Mouse (Mus musculus): ENCODE results near the gene Irak3. TPM values are rescaled to one million over a fixed set of nuclear protein-coding genes. Genes with fewer than 3 reads are reported as not detected.

Gene Irak3
- total and polyA plus RNA-seq, 3 experiments = 0.47 TPM; not detected in 2

- Histone ChIP-seq H3K36me3 (ENCODE audit: control insufficient read depth in 1 of 2, insufficient read depth in 2 of 2, low read length in 2 of 2) (peaks cover 8 to 9% of the 10 kb centered on the region in 2 experiments), H3K4me1 (ENCODE audit: control insufficient read depth in 1 of 2, insufficient read depth in 2 of 2, low read length in 2 of 2) (peaks cover 5 to 13% of the 10 kb centered on the region in 2 experiments), H3K9ac (ENCODE audit: control insufficient read depth, low read depth, low read length, poor library complexity, severe bottlenecking) (peak overlapping the region; percentile 42), H3K4me3 (ENCODE audit: control insufficient read depth in 1 of 2, insufficient read depth in 1 of 2, low read depth in 2 of 2, low read length in 2 of 2) (peak overlapping the region; percentile 42 to 59), H3K9me3 (replicated peaks; ENCODE audit: insufficient read depth, low read length) (no peaks in the 10 kb centered on the region), H3K27ac (ENCODE audit: control insufficient read depth, low read depth, low read length) (no peak overlapping the region), H3K79me2 (ENCODE audit: control insufficient read depth, insufficient read depth, low read length, poor library complexity) (no peaks in the 10 kb centered on the region), H3K27me3 (ENCODE audit: control insufficient read depth in 1 of 2, insufficient read depth in 2 of 2, low read length in 2 of 2) (no peaks in the 10 kb centered on the region)
- DNase-seq (ENCODE audit: low read depth, low spot score) = peak; percentile 41
- TF ChIP-seq MAX (IDR thresholded peaks at IDR 0.05; ENCODE audit: low read length) = 0 out of 2 replicates have a peak, but pooled peaks have one; percentile 30
- no peak for TF ChIP-seq TAL1 (IDR thresholded peaks at IDR 0.05; ENCODE audit: low read length)
- TF ChIP-seq GABPA (IDR thresholded peaks at IDR 0.05; ENCODE audit: low read depth, low read length) = no peak
- TF ChIP-seq MAZ (IDR thresholded peaks at IDR 0.05; ENCODE audit: low read depth, low read length) = no peak
- no peak for TF ChIP-seq USF1 (IDR thresholded peaks at IDR 0.05; ENCODE audit: low read depth, low read length)
- 0 out of 2 replicates have a peak, but pooled peaks have one; percentile 9 for TF ChIP-seq TCF12 (IDR thresholded peaks at IDR 0.05; ENCODE audit: low read depth, low read length)
- TF ChIP-seq ZKSCAN1 (IDR thresholded peaks at IDR 0.05; ENCODE audit: low read depth, low read length) = no peak
- TF ChIP-seq SMC3 (IDR thresholded peaks at IDR 0.05; ENCODE audit: low read depth, low read length) = no peak
- TF ChIP-seq MYB (IDR thresholded peaks at IDR 0.05; ENCODE audit: low read depth, low read length) = no peak
- TF ChIP-seq MXI1 (IDR thresholded peaks at IDR 0.05; ENCODE audit: low read depth, low read length) = peak; percentile 58; the same call in 1 of the 2 replicates
- TF ChIP-seq RAD21 (IDR thresholded peaks at IDR 0.05; ENCODE audit: low read depth, low read length) = no peak
- TF ChIP-seq CHD1 (IDR thresholded peaks at IDR 0.05; ENCODE audit: low read depth, low read length) = no peak
- no peak for TF ChIP-seq KAT2A (conservative IDR thresholded peaks at IDR 0.05; ENCODE audit: low read depth, low read length)
- TF ChIP-seq TBP (IDR thresholded peaks at IDR 0.05; ENCODE audit: low read depth, low read length) = 0 out of 2 replicates have a peak, but pooled peaks have one; percentile 9
- TF ChIP-seq GATA1 (IDR thresholded peaks at IDR 0.05; ENCODE audit: low read depth, low read length) = 0 out of 2 replicates have a peak, but pooled peaks have one; percentile 14
Measured at GRCm38 (mm10) chr10:120236855-120237254, 34.9 kb upstream of the Irak3 start.

GRCm38 (mm10) chr10:120233655-120234367 lies 31.9 kb upstream of the Irak3 start:
- H3K9ac ChIP-seq (ENCODE audit: control insufficient read depth, low read depth, low read length, poor library complexity, severe bottlenecking) = no peak overlapping the region
- peaks cover 7% of the 10 kb centered on the region for H3K79me2 ChIP-seq (ENCODE audit: control insufficient read depth, insufficient read depth, low read length, poor library complexity)
- no peak overlapping the region for H3K4me3 ChIP-seq (ENCODE audit: control insufficient read depth in 1 of 2, insufficient read depth in 1 of 2, low read depth in 2 of 2, low read length in 2 of 2)
- no peak overlapping the region for H3K27ac ChIP-seq (ENCODE audit: control insufficient read depth, low read depth, low read length)
- H3K4me1 ChIP-seq (ENCODE audit: control insufficient read depth in 1 of 2, insufficient read depth in 2 of 2, low read length in 2 of 2) = peaks cover 5 to 16% of the 10 kb centered on the region in 2 experiments
- H3K9me3 ChIP-seq (replicated peaks; ENCODE audit: insufficient read depth, low read length) = no peaks in the 10 kb centered on the region
- peak; percentile 84 for DNase-seq (ENCODE audit: low read depth, low spot score)
- peaks cover 13 to 15% of the 10 kb centered on the region in 2 experiments for H3K36me3 ChIP-seq (ENCODE audit: control insufficient read depth in 1 of 2, insufficient read depth in 2 of 2, low read length in 2 of 2)
- H3K27me3 ChIP-seq (ENCODE audit: control insufficient read depth in 1 of 2, insufficient read depth in 2 of 2, low read length in 2 of 2) = no peaks in the 10 kb centered on the region
- TF ChIP-seq CHD1 (IDR thresholded peaks at IDR 0.05; ENCODE audit: low read depth, low read length) (no peak), USF1 (IDR thresholded peaks at IDR 0.05; ENCODE audit: low read depth, low read length) (no peak), BHLHE40 (IDR thresholded peaks at IDR 0.05; ENCODE audit: borderline replicate concordance, low read depth, low read length) (no peak), ELF1 (IDR thresholded peaks at IDR 0.05; ENCODE audit: low read depth, low read length) (peak; percentile 60; the same call in 1 of the 2 replicates), MAFK (IDR thresholded peaks at IDR 0.05; ENCODE audit: borderline replicate concordance, low read depth, low read length) (no peak), HCFC1 (IDR thresholded peaks at IDR 0.05; ENCODE audit: low read depth, low read length) (no peak), SMC3 (IDR thresholded peaks at IDR 0.05; ENCODE audit: low read depth, low read length) (peak; percentile 67), ZKSCAN1 (IDR thresholded peaks at IDR 0.05; ENCODE audit: low read depth, low read length) (no peak), UBTF (IDR thresholded peaks at IDR 0.05; ENCODE audit: borderline replicate concordance, insufficient read depth, low read depth, low read length) (no peak), GATA1 (IDR thresholded peaks at IDR 0.05; ENCODE audit: low read depth, low read length) (no peak), MYC (IDR thresholded peaks at IDR 0.05; ENCODE audit: low read depth, low read length) (no peak), ZC3H11A (IDR thresholded peaks at IDR 0.05; ENCODE audit: low read depth, low read length) (peak; percentile 52), ZMIZ1 (IDR thresholded peaks at IDR 0.05; ENCODE audit: low read depth, low read length) (no peak), POLR2AphosphoS2 (IDR thresholded peaks at IDR 0.05; ENCODE audit: low read length) (no peak), POLR2A (IDR thresholded peaks at IDR 0.05; ENCODE audit: control insufficient read depth in 1 of 2, insufficient read depth in 1 of 2, low read depth in 1 of 2, low read length in 2 of 2, poor library complexity in 1 of 2) (no peak), NELFE (IDR thresholded peaks at IDR 0.05; ENCODE audit: low read depth, low read length) (no peak), ZNF384 (IDR thresholded peaks at IDR 0.05; ENCODE audit: low read depth, low read length) (no peak), RAD21 (IDR thresholded peaks at IDR 0.05; ENCODE audit: low read depth, low read length) (peak; percentile 80), CTCF (IDR thresholded peaks at IDR 0.05 in 2 of 3, conservative IDR thresholded peaks at IDR 0.05 in 1 of 3; ENCODE audit: control insufficient read depth in 1 of 3, insufficient read depth in 1 of 3, low read depth in 2 of 3, low read length in 3 of 3, poor library complexity in 1 of 3, severe bottlenecking in 1 of 3) (peak; percentile 77 to 85 (median 80)), EP300 (IDR thresholded peaks at IDR 0.05; ENCODE audit: low read depth in 1 of 2, low read length in 2 of 2) (no peak), USF2 (IDR thresholded peaks at IDR 0.05; ENCODE audit: borderline replicate concordance in 1 of 2, insufficient read depth in 1 of 2, low read depth in 1 of 2, low read length in 2 of 2) (no peak)

Data from MEL (cell line).